Mouse (Mus musculus): ENCODE measurements around the gene Rora.

Gene Rora

DNA sequence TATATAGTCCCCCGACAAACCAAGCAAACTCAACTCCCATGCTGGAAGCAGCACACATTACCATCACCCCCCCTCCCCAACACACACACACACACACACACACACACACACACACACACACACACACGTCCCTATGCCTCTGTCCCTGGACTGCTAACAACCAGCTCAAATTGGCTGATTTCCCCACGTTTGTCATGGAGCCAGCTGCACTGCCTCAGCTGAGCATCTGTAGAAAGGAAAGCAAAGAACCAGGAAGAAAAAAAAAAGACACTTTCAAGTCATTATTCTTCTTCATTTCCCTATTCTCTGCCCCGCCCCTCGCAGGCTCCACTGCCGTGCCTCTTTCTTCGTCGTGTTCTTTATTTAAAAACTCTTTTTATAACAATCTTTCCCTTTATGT is 235.1 kb downstream of the Rora start:
- DNase-seq (ENCODE audit: low spot score), result no peak

- DNase-seq (ENCODE audit: low spot score), result peak; percentile 9
These were observed 237.8 kb downstream of the Rora start for GRCm38 (mm10) chr9:68891431-68891830.

DNA sequence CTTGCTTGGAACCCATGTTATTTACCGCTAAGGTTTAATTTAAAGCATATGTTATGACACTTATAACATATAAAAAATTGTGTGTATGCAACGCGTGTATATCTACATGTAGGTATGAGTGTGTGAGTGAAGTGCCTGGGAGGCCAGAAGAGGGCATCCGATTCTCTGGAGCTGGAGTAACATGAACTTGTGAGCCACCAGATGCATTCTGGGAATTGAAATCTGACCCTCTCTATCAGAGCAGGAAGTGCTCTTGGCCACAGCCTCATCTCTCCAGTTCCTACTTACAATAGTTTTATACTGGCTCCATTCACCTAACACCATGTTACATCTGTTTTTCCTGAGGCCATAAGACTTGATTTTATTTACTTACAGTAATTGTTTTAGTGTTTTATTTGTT is 238.8 kb downstream of the Rora start:
- DNase-seq (ENCODE audit: low spot score), result no peak

- no peak for DNase-seq (ENCODE audit: low spot score)
These were observed 239.3 kb downstream of the Rora start for GRCm38 (mm10) chr9:68892859-68893258.

- DNase-seq (ENCODE audit: low spot score), result no peak
These were observed 244.7 kb downstream of the Rora start for GRCm38 (mm10) chr9:68898286-68898685.

- no peak for DNase-seq (ENCODE audit: low spot score)
These were observed 246.1 kb downstream of the Rora start for GRCm38 (mm10) chr9:68899525-68900222.

DNA sequence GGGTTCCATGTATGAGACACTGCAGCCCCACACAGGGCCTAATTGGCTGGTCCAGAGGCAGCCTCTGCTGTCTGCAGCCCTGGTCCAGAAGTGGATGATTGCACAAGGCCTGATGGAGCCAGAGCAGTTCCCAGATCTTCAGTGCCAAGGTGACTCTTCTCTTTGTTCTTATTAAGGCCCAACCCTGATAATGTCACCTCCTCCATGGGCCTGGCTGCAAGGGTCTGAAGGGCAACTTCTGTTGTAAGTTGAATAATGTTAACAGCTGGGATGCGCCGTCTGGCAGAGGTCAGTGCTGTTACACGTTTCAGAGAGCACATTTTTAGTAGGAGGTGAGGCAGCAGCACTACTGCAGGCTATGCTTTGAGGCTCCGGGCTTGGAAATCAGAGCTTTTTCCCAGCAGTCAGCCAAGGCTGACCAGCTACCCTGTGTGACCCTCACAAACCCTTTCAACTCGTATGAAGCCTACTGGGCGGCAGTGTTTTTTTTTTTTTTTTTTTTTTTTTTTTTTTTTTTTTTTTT is 252.8 kb downstream of the Rora start:
- DNase-seq (ENCODE audit: low spot score), result no peak

DNA sequence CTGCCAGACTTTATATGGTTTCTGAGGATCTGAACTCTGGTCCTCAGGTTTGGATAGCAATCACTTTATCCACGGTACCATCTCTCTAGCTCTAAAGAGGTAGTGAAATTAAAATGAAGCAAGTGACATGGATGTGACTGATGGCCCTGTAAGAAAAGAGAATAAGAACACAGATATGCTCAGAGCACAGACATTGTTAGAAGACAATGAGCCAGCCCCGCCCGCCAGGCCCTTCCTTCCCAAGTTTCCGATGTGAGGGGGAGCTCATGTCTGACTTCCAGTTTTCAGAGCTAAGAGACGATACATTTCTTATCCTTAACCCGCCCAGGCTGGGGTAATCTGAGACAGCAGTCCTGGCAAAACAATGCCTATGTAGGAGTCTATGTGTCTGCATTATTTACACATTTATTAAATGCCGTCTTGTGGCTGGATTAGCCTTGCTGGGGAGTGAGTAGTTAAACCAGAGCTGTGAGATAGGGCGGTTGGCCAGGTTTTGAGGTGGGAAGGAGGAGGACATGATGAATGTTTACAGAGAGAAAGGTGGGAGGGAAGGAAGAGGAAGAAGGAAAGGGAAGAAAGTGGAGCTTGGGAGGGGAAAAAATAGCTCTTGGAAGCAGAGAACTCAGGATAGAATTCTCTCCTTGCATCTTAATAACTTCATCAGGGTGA is 259.0 kb downstream of the Rora start:
- no peak for DNase-seq (ENCODE audit: low spot score)

GRCm38 (mm10) chr9:68913191-68913697 is 259.7 kb downstream of the Rora start:
- DNase-seq (ENCODE audit: low spot score), result no peak

GRCm38 (mm10) chr9:68914541-68915275 is 261.1 kb downstream of the Rora start:
- DNase-seq (ENCODE audit: low spot score), result no peak

- no peak for DNase-seq (ENCODE audit: low spot score)
These were observed 263.2 kb downstream of the Rora start for GRCm38 (mm10) chr9:68916741-68917140.

- no peak for DNase-seq (ENCODE audit: low spot score)
These were observed 269.6 kb downstream of the Rora start for GRCm38 (mm10) chr9:68923128-68923601.

DNA sequence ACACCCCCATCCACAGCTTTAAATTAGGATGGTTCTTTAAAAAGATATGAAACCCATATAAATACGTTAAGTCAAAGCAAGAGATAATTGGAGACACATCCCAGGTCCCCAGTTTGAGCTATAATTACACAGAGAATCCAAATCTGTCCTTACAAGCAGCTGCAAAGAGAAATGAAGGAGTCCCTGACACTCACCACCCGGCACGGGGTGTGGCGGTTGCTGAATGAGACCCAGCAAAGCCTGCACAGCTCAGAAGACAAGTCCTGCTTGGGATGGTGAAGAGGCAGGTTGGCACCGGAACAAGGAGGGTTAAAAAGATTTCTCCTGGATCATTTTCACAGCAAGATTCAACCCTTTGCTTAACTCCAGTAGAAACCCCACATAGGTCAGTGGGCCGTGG is 272.8 kb downstream of the Rora start:
- no peak for DNase-seq (ENCODE audit: low spot score)

DNA sequence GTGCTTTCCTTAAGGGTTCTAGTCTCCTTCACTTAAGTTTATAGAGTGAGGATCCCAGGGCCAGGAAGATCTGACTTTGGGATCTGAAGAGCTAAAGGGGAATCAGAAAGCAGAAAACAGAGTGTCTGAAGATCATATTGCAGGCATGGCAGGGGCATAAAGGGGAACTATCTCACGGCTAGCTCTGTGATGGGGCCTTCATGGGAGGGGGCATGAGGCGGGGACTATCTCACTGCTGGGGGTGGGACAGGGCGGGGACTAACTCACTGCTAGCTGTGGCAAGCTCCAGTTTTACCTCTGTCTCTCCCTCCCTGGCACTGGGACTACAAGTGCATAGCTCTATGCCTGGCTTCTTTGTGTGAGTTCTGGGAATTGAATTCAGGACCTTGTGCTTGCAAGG is 279.6 kb downstream of the Rora start:
- no peak for DNase-seq (ENCODE audit: low spot score)

DNA sequence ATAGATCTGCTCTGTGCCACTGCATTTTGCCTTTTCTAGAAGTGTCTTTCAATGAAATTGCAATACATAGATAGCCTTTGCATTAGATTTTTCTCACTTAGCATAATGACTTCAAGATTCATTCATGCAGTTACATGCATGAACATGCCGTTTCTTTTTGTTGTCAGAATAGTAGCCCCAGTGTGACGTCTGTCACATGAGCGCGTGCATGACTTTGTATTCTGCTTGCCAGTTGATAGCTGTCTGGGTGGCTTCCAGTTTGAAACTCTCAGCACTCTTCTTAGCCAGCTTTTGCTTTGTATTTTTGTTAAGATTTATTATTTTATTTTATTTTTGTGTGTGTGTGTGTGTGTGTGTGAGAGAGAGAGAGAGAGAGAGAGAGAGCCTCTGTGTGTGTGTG is 280.7 kb downstream of the Rora start:
- DNase-seq (ENCODE audit: low spot score), result no peak

DNA sequence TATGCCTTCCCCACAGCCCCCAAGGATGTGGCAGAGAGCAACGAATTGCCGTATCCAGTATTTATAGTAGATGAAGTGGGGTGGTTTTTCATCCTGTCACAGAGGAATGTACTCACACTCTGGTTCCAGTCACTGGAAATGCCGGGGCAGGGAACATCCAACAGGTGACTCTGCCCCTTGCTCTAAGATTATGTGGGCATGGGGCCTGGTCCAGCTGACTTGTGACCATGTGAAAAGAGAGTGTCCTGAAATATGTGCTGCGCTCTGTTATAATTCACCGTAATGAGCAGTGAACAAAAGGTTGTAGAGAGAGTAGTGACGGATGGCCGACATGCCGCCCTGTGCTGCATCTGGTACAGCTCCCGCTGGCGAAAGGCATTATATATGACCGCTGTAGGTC is 282.0 kb downstream of the Rora start:
- DNase-seq (ENCODE audit: low spot score), result no peak

- peak; percentile 3 for DNase-seq (ENCODE audit: low spot score)
These were observed 287.5 kb downstream of the Rora start for GRCm38 (mm10) chr9:68941037-68941436.

GRCm38 (mm10) chr9:68942595-68943011 is 289.0 kb downstream of the Rora start:
- DNase-seq (ENCODE audit: low spot score), result no peak

DNA sequence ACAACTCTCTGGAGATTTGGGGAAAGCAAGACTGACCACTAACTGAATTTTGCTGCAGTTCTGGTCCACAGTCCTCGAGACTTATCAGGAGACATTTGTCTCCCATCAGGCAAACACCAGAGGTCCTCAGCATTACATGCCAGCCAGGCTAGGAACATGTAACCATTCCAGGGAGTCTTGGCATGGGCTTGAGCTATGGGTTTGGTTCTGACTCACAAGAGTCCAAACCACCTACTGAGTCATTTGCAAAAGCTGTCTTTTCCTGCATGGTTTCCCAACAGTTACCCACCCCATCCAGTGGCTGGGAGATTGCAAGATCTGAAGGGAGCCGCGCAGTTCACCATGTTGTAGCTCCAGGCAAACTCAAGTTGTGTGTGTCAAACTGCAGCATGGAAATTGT is 290.4 kb downstream of the Rora start:
- no peak for DNase-seq (ENCODE audit: low spot score)

- DNase-seq (ENCODE audit: low spot score), result no peak
These were observed 294.1 kb downstream of the Rora start for GRCm38 (mm10) chr9:68947707-68948106.

- DNase-seq (ENCODE audit: low spot score), result no peak
These were observed 294.6 kb downstream of the Rora start for GRCm38 (mm10) chr9:68948141-68948540.

DNA sequence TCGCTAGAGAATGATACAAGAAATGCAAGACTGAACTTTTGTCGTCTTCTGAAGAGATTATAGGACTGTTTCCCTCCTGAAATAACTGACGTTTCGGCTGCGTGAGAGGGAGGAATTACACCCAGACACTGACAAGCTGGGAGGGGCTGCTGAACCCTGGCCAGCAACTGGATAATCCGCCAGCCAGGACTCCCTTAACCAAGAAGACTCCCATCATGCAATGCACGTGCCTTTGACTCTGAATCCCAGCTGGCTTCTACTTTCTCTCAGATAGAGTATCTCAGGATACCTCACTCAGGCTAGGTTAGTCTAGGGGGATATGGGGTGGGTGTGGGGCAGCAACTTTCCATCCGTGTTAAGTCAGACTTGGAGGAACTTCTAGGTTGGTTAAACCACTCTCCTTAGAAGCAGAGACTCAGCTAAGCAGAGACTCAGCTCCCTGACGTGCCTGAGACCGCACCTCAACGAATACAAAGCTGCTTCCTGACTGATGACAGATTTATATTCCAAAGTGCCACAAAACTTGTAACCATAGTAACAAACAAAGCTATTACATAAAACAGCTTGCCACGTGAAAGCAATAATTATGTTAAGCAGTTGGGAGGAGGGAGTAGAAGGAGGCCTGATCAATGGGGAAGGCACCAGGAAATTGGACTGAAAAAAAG is 302.8 kb downstream of the Rora start:
- DNase-seq (ENCODE audit: low spot score), result no peak
